Mouse (Mus musculus): ENCODE data around the gene Lrrc28.

- TF ChIP-seq CTCF (IDR thresholded peaks at IDR 0.05) (no peak), EP300 (IDR thresholded peaks at IDR 0.05) (no peak)
Measured at GRCm38 (mm10) chr7:67681078-67681477, 36.0 kb upstream of the Lrrc28 start.
